Mouse (Mus musculus) embryo, embryonic 11 days (tissue): ENCODE data around the gene Ly6g6c.

Experiments used
- DNase-seq: peaks from one replicate; pipeline ENCODE4 v3.0.0-alpha.2; 2015

The Ly6g6c gene

GRCm38 (mm10) chr17:35058911-35059892 lies 6.0 kb upstream of the Ly6g6c start, which contains the start of gene Ddah2:
Gene Ddah2 (plus strand): TSS chr17:35059035.
- DNase-seq, result peak; percentile 99

GRCm38 (mm10) chr17:35060071-35060470 lies 5.1 kb upstream of the Ly6g6c start:
- DNase-seq, result no peak

- no peak for DNase-seq
These were observed 4.4 kb upstream of the Ly6g6c start for GRCm38 (mm10) chr17:35060737-35061297.

GRCm38 (mm10) chr17:35061299-35061698 lies 3.9 kb upstream of the Ly6g6c start:
- no peak for DNase-seq

DNA sequence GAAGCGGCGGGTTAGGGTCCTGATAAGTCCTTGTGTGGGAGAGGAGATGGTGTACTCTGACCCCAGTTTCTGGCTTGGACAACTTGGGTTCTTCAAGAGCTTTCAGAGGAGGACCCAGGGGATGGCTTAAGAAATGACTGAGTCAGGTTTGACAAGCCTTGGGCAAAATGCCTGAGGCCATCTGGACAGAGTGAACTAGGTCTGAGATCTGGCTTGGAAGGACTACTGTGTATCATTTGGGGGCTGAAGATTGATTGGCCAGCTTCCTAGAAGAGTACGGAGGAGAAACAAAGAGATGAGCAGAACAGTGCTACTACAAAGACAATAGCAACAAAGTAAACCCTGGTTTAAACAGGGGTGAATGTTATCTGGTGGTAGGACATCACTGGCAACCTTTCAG lies 1.7 kb upstream of the Ly6g6c start:
- no peak for DNase-seq

- no peak for DNase-seq
These were observed 760 bp upstream of the Ly6g6c start for GRCm38 (mm10) chr17:35064378-35064877.

GRCm38 (mm10) chr17:35066084-35066483 lies 896 bp downstream of the Ly6g6c start, which contains the start of gene Mpig6b:
Gene Mpig6b (minus strand): TSS chr17:35066184.
- DNase-seq, result no peak

GRCm38 (mm10) chr17:35068213-35068914 lies 3.2 kb downstream of the Ly6g6c start:
- no peak for DNase-seq

GRCm38 (mm10) chr17:35070556-35071229 lies 5.5 kb downstream of the Ly6g6c start:
- DNase-seq, result no peak

DNA sequence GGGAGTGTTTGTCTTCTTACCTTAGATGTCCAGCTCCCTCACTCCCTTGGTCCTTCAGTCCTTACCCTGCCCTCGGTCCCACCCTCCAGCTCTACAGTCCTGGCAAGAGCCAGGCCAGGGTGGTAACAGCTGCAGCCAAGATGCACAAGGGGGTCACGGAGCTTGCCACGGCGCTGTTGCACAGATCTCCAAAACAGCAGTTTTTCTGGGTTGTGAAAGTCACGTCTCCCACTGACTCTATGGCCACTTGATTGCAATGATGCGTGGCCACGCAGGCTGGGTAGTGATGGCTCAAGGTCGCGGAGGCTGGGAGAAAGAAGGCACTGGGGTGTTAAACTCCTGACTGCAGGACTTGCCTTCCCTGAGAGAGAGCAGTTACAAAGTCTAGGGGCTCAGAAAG lies 6.3 kb downstream of the Ly6g6c start:
- no peak for DNase-seq

- DNase-seq, result no peak
These were observed 8.9 kb downstream of the Ly6g6c start for GRCm38 (mm10) chr17:35074097-35074496.

DNA sequence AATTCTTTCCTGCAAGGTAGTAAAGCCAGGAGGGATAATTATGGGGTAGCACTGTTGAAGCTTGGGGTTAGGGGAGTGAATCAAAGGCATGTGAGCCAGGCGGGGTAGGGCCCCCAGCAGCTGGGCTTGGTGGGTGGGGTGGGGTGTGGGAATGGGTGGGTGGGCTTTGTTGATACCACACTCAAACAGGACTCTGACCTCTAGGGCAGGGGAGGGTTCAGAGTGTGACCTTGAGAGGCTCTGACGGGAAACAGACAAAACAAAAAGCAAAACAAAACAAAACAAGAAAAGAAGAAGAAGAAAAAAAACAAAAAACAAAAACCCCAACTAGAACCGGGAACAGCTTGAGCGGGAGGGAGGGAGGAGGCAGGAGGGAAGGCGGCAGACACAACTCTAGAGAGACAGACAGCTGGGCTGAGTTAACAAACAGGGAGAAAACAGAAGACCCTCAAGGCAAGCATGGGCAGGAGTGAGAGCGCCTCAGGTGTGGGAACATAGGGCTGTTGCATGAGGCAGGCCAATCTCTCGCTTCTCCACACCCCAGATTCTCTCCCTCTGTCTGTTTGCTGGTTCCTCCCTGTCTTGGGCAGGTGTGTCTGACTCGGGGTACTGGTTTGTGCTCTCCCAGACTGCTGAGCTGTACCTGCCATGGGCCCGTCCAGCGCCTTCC lies 11.5 kb downstream of the Ly6g6c start, which contains the start of gene Ly6g6e:
TSS of gene Ly6g6e (plus strand) at position 396 of the 670 bp plus-strand sequence.
- DNase-seq, result no peak

DNA sequence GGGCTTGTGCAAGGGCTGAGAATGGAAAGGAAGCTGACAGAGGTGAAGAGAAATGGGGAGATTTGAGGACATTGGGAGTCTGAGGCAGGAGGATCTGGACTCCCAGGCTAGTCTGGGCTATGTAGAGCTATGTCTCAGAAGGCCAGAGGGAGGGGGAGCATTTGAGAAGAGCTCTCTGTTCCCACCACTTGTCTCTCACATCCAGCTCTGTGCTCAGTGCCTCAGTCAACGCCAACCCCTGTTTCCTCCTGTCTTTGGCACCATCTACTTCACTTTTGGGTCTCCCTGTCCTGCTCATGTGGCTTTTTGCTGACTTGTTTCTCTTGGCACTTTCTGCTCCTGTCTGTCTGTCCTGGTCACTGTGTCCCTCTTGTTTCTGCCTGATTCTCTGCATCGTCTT lies 12.1 kb downstream of the Ly6g6c start:
- no peak for DNase-seq

GRCm38 (mm10) chr17:35077786-35078233 lies 12.6 kb downstream of the Ly6g6c start, which contains the start of gene Ly6g6d:
Gene Ly6g6d (minus strand): TSS chr17:35078065.
- DNase-seq, result peak; percentile 64

GRCm38 (mm10) chr17:35079778-35080177 lies 14.6 kb downstream of the Ly6g6c start:
- no peak for DNase-seq

GRCm38 (mm10) chr17:35080248-35080647 lies 15.1 kb downstream of the Ly6g6c start:
- no peak for DNase-seq

- no peak for DNase-seq
These were observed 15.5 kb downstream of the Ly6g6c start for GRCm38 (mm10) chr17:35080710-35081109.

GRCm38 (mm10) chr17:35082841-35083576 lies 17.8 kb downstream of the Ly6g6c start:
- no peak for DNase-seq

DNA sequence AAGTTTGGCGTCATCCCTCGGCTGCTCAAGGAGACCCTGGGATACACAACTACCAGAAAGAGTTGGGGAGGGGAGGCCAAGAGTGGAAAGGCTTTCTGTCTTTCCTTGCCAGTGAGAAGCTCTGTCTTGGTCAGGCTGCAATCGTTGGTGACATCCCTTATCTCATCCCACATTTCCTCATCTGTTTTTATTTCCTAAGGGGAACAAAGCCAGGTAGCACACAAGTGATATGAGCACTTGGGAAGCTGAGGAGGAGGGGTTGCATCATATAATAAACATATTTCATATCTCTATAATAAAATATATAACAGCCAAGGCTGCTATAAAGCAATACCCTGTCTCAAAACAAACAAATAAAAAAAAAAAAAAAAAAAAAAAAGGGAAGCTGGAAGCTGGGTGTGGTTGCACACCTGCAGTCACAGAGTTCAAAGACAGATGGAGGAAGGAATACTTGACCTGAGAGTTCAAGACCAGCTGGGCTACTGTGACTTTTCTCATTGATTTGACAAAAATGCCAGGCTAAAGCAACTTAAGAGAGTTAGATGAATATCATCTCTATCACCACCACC lies 18.8 kb downstream of the Ly6g6c start:
- DNase-seq, result no peak

DNA sequence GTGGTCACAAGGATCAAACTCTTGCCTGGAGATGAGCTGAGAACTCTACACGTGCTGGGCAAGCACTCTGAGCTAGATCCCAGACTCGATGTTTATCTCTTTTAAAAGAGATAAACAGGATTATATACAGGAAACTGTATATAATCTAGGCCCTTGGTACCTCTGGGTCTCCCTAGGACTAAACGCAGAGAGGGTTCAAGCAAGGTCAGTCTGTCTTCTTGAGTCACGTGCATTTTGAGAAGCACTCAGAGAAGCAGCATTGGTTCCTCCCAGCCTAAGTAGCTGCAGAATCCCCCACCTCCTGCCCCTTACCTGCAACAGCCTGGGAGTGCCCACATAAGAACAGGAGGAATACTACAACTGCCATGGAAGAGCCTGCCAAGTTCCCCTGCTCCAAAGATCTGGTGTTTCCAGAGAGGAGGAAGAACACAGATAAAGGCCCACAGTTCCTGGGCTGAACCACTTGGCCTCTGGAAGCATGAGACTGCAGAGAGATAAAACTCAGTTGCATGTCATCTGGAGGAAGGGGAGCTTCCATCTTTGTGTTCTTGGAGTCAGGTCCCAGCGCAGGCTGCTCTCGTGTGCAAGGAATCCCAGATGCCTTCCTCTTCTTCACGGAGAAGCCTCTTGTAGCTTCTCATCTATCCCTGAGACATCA lies 20.1 kb downstream of the Ly6g6c start, which contains the start of gene Ly6g6f:
TSS of gene Ly6g6f (minus strand) at position 403 of the 658 bp plus-strand sequence.
- DNase-seq, result no peak
